Mouse (Mus musculus) ES-E14 (cell line): ENCODE measurements around the gene Swsap1. TPM values are rescaled to one million over a fixed set of nuclear protein-coding genes. Genes with fewer than 3 reads are reported as not detected.
A peak's percentile ranks its signal among the peaks of the same experiment; 100 is the strongest.

Experiments used
- DNase-seq: peaks from one replicate; pipeline ENCODE4 v3.0.0-alpha.2; 2013; ENCODE audit warnings: low read depth, low spot score
- H3K27ac ChIP-seq: 2 replicates; pipeline ENCODE4 v1.5.1; 2012; ENCODE audit warnings: low read depth, mild to moderate bottlenecking, low read length, moderate library complexity, mixed read lengths; ENCODE audit not compliant: poor library complexity, insufficient read depth, severe bottlenecking
- H3K36me3 ChIP-seq: 2 replicates; pipeline ENCODE4 v1.6.1; 2012; ENCODE audit warnings: mild to moderate bottlenecking, low read length, moderate library complexity, mixed read lengths; ENCODE audit not compliant: control insufficient read depth, poor library complexity, insufficient read depth, severe bottlenecking
- H3K4me1 ChIP-seq, 2 experiments: fragments of 150-350 bp in 1 of 2; sonication (generic) in 1 of 2; 2 replicates each; pipeline ENCODE4 v1.6.1; 2012; ENCODE audit warnings: low read length in 2 of 2, mild to moderate bottlenecking in 1 of 2, mixed read lengths in 1 of 2; ENCODE audit not compliant: control insufficient read depth in 2 of 2, insufficient read depth in 2 of 2, poor library complexity in 1 of 2
- H3K4me3 ChIP-seq, 2 experiments: fragments of 150-350 bp in 1 of 2; sonication (generic) in 1 of 2; 2 replicates each; pipeline ENCODE4 v1.5.1; 2012; ENCODE audit warnings: low read length in 2 of 2, low read depth in 1 of 2, mild to moderate bottlenecking in 1 of 2, mixed read lengths in 1 of 2; ENCODE audit not compliant: insufficient read depth in 1 of 2, poor library complexity in 1 of 2, severe bottlenecking in 1 of 2
- H3K9ac ChIP-seq: 2 replicates; pipeline ENCODE4 v1.6.1; 2012; ENCODE audit warnings: low read depth, mild to moderate bottlenecking, low read length, mixed read lengths; ENCODE audit not compliant: poor library complexity, insufficient read depth, severe bottlenecking
- H3K9me3 ChIP-seq: fragments of 150-350 bp; sonication (generic); 2 replicates; pipeline ENCODE4 v1.6.1; 2012; ENCODE audit warnings: low read depth, mild to moderate bottlenecking, low read length; ENCODE audit not compliant: control insufficient read depth, insufficient read depth
- CHD2 ChIP-seq: IDR thresholded peaks from 2 replicates; pipeline ENCODE4 v1.6.1; 2014; ENCODE audit warnings: mild to moderate bottlenecking, low read depth, low read length, inconsistent platforms
- HCFC1 ChIP-seq: IDR thresholded peaks from 2 replicates; pipeline ENCODE4 v1.6.1; 2012; ENCODE audit warnings: low read length, inconsistent platforms, borderline replicate concordance; ENCODE audit not compliant: insufficient read depth
- MAFK ChIP-seq: IDR thresholded peaks from 2 replicates; pipeline ENCODE4 v1.6.1; 2014; ENCODE audit warnings: mild to moderate bottlenecking, low read depth, low read length, inconsistent platforms; ENCODE audit not compliant: insufficient read depth
- ZC3H11A ChIP-seq: IDR thresholded peaks from 2 replicates; pipeline ENCODE4 v1.6.1; 2012; ENCODE audit warnings: low read depth, mild to moderate bottlenecking, inconsistent platforms, low read length, borderline replicate concordance
- ZNF384 ChIP-seq: IDR thresholded peaks from 2 replicates; pipeline ENCODE4 v1.6.1; 2012; ENCODE audit warnings: low read depth, low read length, inconsistent platforms
- in situ Hi-C, 2 experiments: fragments of 600-800 bp; cut with MboI; formaldehyde crosslinking; loops; one replicate each; pipeline ENCODE4 v1.15.1; 2025; ENCODE audit warnings: low sequenced_read_pairs in 2 of 2, inconsistent platforms in 1 of 2; ENCODE audit not compliant: unreplicated experiment in 2 of 2
- total RNA-seq: library from RNA; depleted of rRNA; stranded (reverse); fragments of 300-350 nt; gene quantifications from 2 replicates; pipeline ENCODE4 v1.2.3, GENCODE M21; 2012

Gene Swsap1
- total RNA-seq, 1 experiment = 10.8 TPM

- no peak for TF ChIP-seq ZC3H11A
- no peak for TF ChIP-seq HCFC1
- TF ChIP-seq MAFK = no peak
- TF ChIP-seq ZNF384 = no peak
- TF ChIP-seq CHD2 = no peak
- in situ Hi-C loops = no loop called here
- H3K9me3 ChIP-seq = no peaks in the 10 kb centered on the region
- H3K4me3 ChIP-seq = peak overlapping the region in 1 of 2 experiments; percentile 38; a peak in 1 of 4 replicates
- no peak overlapping the region for H3K9ac ChIP-seq
- no peak overlapping the region for H3K27ac ChIP-seq
- peaks cover 2 to 12% of the 10 kb centered on the region in 2 experiments; a peak in 2 of 4 replicates for H3K4me1 ChIP-seq
- no peaks in the 10 kb centered on the region; the same call in 1 of the 2 replicates for H3K36me3 ChIP-seq
- no peak for DNase-seq
Measured at GRCm38 (mm10) chr9:21932445-21933137, 23.0 kb upstream of the Swsap1 start.

DNA sequence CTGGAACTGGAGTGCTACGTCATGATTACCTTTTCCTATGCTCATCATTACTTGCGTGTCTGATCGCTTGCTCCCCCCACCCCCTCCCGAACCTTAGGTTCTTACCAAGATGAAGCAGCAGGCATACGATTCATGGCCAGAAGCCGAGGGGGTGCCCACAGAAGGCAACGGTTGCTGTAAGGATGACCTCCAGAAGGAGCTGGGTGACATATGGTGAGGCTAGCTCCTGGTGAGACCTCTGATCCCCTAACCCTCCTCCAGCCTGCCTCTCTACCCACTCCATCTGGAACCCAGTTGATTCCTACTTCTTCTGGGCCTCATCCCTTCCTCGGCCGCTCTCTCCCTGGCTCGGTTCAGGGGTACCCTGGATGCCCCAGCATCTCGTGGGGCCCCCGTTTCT is 21.5 kb upstream of the Swsap1 start:
- H3K4me1 ChIP-seq = peaks cover 2 to 12% of the 10 kb centered on the region in 2 experiments; a peak in 2 of 4 replicates
- no peak overlapping the region for H3K9ac ChIP-seq
- H3K36me3 ChIP-seq = no peaks in the 10 kb centered on the region; the same call in 1 of the 2 replicates
- no peak overlapping the region for H3K4me3 ChIP-seq
- in situ Hi-C loops = no loop called here
- TF ChIP-seq HCFC1 (no peak), MAFK (no peak), CHD2 (no peak), ZNF384 (no peak), ZC3H11A (no peak)
- DNase-seq = no peak
- no peak overlapping the region for H3K27ac ChIP-seq
- H3K9me3 ChIP-seq = no peaks in the 10 kb centered on the region

- H3K27ac ChIP-seq = no peak overlapping the region
- no peaks in the 10 kb centered on the region for H3K9me3 ChIP-seq
- H3K9ac ChIP-seq = no peak overlapping the region
- H3K4me3 ChIP-seq = no peak overlapping the region
- in situ Hi-C loops = no loop called here
- no peaks in the 10 kb centered on the region; the same call in 1 of the 2 replicates for H3K36me3 ChIP-seq
- TF ChIP-seq ZNF384 (no peak), CHD2 (no peak), ZC3H11A (no peak), HCFC1 (no peak), MAFK (no peak)
- H3K4me1 ChIP-seq = peaks cover 2 to 12% of the 10 kb centered on the region in 2 experiments; a peak in 2 of 4 replicates
- no peak for DNase-seq
Measured at GRCm38 (mm10) chr9:21935466-21936131, 20.0 kb upstream of the Swsap1 start.

- Histone ChIP-seq H3K27ac (no peak within 1 kb of the TSS), H3K36me3 (no peaks in the 10 kb centered on the region; the same call in 1 of the 2 replicates), H3K9ac (peak within 1 kb of the TSS; percentile 81), H3K4me1 (peaks cover 2 to 12% of the 10 kb centered on the region in 2 experiments; a peak in 2 of 4 replicates), H3K9me3 (no peaks in the 10 kb centered on the region), H3K4me3 (peak within 1 kb of the TSS; percentile 84 to 92)
- in situ Hi-C loops = no loop called here
- peak; percentile 97 for DNase-seq
- no peak for TF ChIP-seq ZC3H11A
- TF ChIP-seq CHD2 = no peak
- no peak for TF ChIP-seq MAFK
- TF ChIP-seq ZNF384 = no peak
- no peak for TF ChIP-seq HCFC1
Measured at GRCm38 (mm10) chr9:21936692-21937570, 18.6 kb upstream of the Swsap1 start, which contains the start of gene Plppr2. Plppr2 (plus strand) TSS chr9:21937033.
